Mouse (Mus musculus): ENCODE measurements around the gene Plpp1. TPM values are rescaled to one million over a fixed set of nuclear protein-coding genes. Genes with fewer than 3 reads are reported as not detected.

Gene Plpp1
- 98.1 and 123 TPM in 2 replicates for polyA plus RNA-seq (2012; rRNA removed)

GRCm38 (mm10) chr13:112800597-112801380 is at the start of gene Plpp1:
TSS of gene Plpp1 (plus strand) at chr13:112800792.
- peak; percentile 98 for DNase-seq
- H3K27ac ChIP-seq (ENCODE audit: insufficient read depth, low read depth, low read length), result peak within 1 kb of the TSS; percentile 67
- TF ChIP-seq CTCF (conservative IDR thresholded peaks at IDR 0.05; ENCODE audit: insufficient read depth, insufficient read length, low read depth, low read length) (no peak), POLR2A (IDR thresholded peaks at IDR 0.05; ENCODE audit: low read depth, low read length) (peak; percentile 92)

GRCm38 (mm10) chr13:112751454-112752308 is 48.9 kb upstream of the Plpp1 start:
- no peaks in the 10 kb centered on the region for H3K27me3 ChIP-seq (replicated peaks; ENCODE audit: control insufficient read depth, insufficient read depth, low read length)
- peak; percentile 84 for DNase-seq
- peak overlapping the region; percentile 89 for H3K27ac ChIP-seq (ENCODE audit: insufficient read depth, low read depth, low read length)
- no peak for TF ChIP-seq POLR2A (IDR thresholded peaks at IDR 0.05; ENCODE audit: low read depth, low read length)
- no peak for TF ChIP-seq CTCF (conservative IDR thresholded peaks at IDR 0.05; ENCODE audit: insufficient read depth, insufficient read length, low read depth, low read length)
- H3K4me1 ChIP-seq (ENCODE audit: control insufficient read depth, insufficient read depth, low read length), result peaks cover 3% of the 10 kb centered on the region; the same call in 1 of the 2 replicates
- no peaks in the 10 kb centered on the region for H3K36me3 ChIP-seq (ENCODE audit: control insufficient read depth, insufficient read depth, low read length)
- 34% methylated on average over 18 of the region's 18 CpGs for WGBS
- H3K4me3 ChIP-seq (ENCODE audit: insufficient read depth, low read depth, low read length), result no peak overlapping the region

More at GRCm38 (mm10) chr13:112800597-112801380, at the start of gene Plpp1:
- peaks cover 3% of the 10 kb centered on the region for H3K36me3 ChIP-seq (ENCODE audit: control insufficient read depth, insufficient read depth, low read length)
- no peaks in the 10 kb centered on the region for H3K4me1 ChIP-seq (ENCODE audit: control insufficient read depth, insufficient read depth, low read length)
- H3K4me3 ChIP-seq (ENCODE audit: insufficient read depth, low read depth, low read length), result peak within 1 kb of the TSS; percentile 80
- no peaks in the 10 kb centered on the region for H3K27me3 ChIP-seq (replicated peaks; ENCODE audit: control insufficient read depth, insufficient read depth, low read length)
- under 1% methylated on average over 83 of the region's 83 CpGs for WGBS

GRCm38 (mm10) chr13:112752309-112752975 is 48.1 kb upstream of the Plpp1 start:
- H3K27ac ChIP-seq (ENCODE audit: insufficient read depth, low read depth, low read length), result peak overlapping the region; percentile 96
- TF ChIP-seq POLR2A (IDR thresholded peaks at IDR 0.05; ENCODE audit: low read depth, low read length) (no peak), CTCF (conservative IDR thresholded peaks at IDR 0.05; ENCODE audit: insufficient read depth, insufficient read length, low read depth, low read length) (no peak)
- 51% methylated on average over 11 of the region's 11 CpGs for WGBS
- no peaks in the 10 kb centered on the region for H3K27me3 ChIP-seq (replicated peaks; ENCODE audit: control insufficient read depth, insufficient read depth, low read length)
- no peak overlapping the region for H3K4me3 ChIP-seq (ENCODE audit: insufficient read depth, low read depth, low read length)
- peak; percentile 27 for DNase-seq
- no peaks in the 10 kb centered on the region for H3K36me3 ChIP-seq (ENCODE audit: control insufficient read depth, insufficient read depth, low read length)
- H3K4me1 ChIP-seq (ENCODE audit: control insufficient read depth, insufficient read depth, low read length), result peaks cover 3% of the 10 kb centered on the region; the same call in 1 of the 2 replicates

GRCm38 (mm10) chr13:112753522-112753921 is 47.1 kb upstream of the Plpp1 start:
- DNase-seq, result peak; percentile 91
- Histone ChIP-seq H3K4me3 (ENCODE audit: insufficient read depth, low read depth, low read length) (no peak overlapping the region), H3K27me3 (replicated peaks; ENCODE audit: control insufficient read depth, insufficient read depth, low read length) (no peaks in the 10 kb centered on the region), H3K36me3 (ENCODE audit: control insufficient read depth, insufficient read depth, low read length) (no peaks in the 10 kb centered on the region), H3K4me1 (ENCODE audit: control insufficient read depth, insufficient read depth, low read length) (peaks cover 3% of the 10 kb centered on the region; the same call in 1 of the 2 replicates), H3K27ac (ENCODE audit: insufficient read depth, low read depth, low read length) (peak overlapping the region; percentile 96)
- TF ChIP-seq CTCF (conservative IDR thresholded peaks at IDR 0.05; ENCODE audit: insufficient read depth, insufficient read length, low read depth, low read length), result no peak
- TF ChIP-seq POLR2A (IDR thresholded peaks at IDR 0.05; ENCODE audit: low read depth, low read length), result no peak
- 68% methylated on average over 9 of the region's 9 CpGs for WGBS

GRCm38 (mm10) chr13:112754871-112755270 is 45.7 kb upstream of the Plpp1 start:
- 62% methylated on average over 4 of the region's 4 CpGs for WGBS
- H3K4me1 ChIP-seq (ENCODE audit: control insufficient read depth, insufficient read depth, low read length), result peaks cover 3% of the 10 kb centered on the region; the same call in 1 of the 2 replicates
- H3K4me3 ChIP-seq (ENCODE audit: insufficient read depth, low read depth, low read length), result no peak overlapping the region
- H3K27ac ChIP-seq (ENCODE audit: insufficient read depth, low read depth, low read length), result peak overlapping the region; percentile 41
- H3K27me3 ChIP-seq (replicated peaks; ENCODE audit: control insufficient read depth, insufficient read depth, low read length), result no peaks in the 10 kb centered on the region
- peak; percentile 18 for DNase-seq
- H3K36me3 ChIP-seq (ENCODE audit: control insufficient read depth, insufficient read depth, low read length), result no peaks in the 10 kb centered on the region
- no peak for TF ChIP-seq CTCF (conservative IDR thresholded peaks at IDR 0.05; ENCODE audit: insufficient read depth, insufficient read length, low read depth, low read length)
- no peak for TF ChIP-seq POLR2A (IDR thresholded peaks at IDR 0.05; ENCODE audit: low read depth, low read length)

- peak; percentile 25 for DNase-seq
- 65% methylated on average over 11 of the region's 11 CpGs for WGBS
Measured at GRCm38 (mm10) chr13:112755507-112756010, 45.0 kb upstream of the Plpp1 start.

More at GRCm38 (mm10) chr13:112755507-112756010, 45.0 kb upstream of the Plpp1 start:
- H3K36me3 ChIP-seq (ENCODE audit: control insufficient read depth, insufficient read depth, low read length), result no peaks in the 10 kb centered on the region
- no peak overlapping the region for H3K4me3 ChIP-seq (ENCODE audit: insufficient read depth, low read depth, low read length)
- H3K4me1 ChIP-seq (ENCODE audit: control insufficient read depth, insufficient read depth, low read length), result peaks cover 3% of the 10 kb centered on the region; the same call in 1 of the 2 replicates
- H3K27ac ChIP-seq (ENCODE audit: insufficient read depth, low read depth, low read length), result peak overlapping the region; percentile 41
- TF ChIP-seq CTCF (conservative IDR thresholded peaks at IDR 0.05; ENCODE audit: insufficient read depth, insufficient read length, low read depth, low read length) (no peak), POLR2A (IDR thresholded peaks at IDR 0.05; ENCODE audit: low read depth, low read length) (no peak)
- H3K27me3 ChIP-seq (replicated peaks; ENCODE audit: control insufficient read depth, insufficient read depth, low read length), result no peaks in the 10 kb centered on the region
